Mouse (Mus musculus): ENCODE measurements around the gene Maml2. TPM values are rescaled to one million over a fixed set of nuclear protein-coding genes. Genes with fewer than 3 reads are reported as not detected.

Gene Maml2
- polyA plus RNA-seq, 1 experiment, result 12.3 TPM

DNA sequence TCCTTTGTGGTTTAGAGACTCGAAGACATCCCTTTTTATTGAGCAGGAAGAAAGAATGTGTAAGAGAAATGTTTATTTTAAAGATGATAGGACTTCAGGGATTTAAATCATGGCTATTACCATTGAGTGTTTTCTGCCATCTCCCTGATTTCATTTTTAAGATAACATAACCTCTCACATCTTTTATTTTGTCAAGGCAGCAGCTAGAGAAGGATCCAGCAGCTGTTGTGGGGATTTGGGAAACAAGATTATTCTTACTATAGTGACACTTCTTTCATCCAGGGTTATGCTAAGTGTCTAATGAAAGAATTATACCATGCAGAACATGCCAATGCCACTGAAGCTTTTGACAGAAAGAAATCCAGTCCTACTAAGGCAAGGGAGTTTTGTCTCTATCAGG is 193.3 kb downstream of the Maml2 start:
- WGBS, result 82% methylated on average over 1 of the region's 1 CpGs
- TF ChIP-seq CTCF (IDR thresholded peaks at IDR 0.05; ENCODE audit: borderline replicate concordance, insufficient read depth, low read depth, low read length) (no peak), POLR2A (IDR thresholded peaks at IDR 0.05; ENCODE audit: borderline replicate concordance, insufficient read depth, low read length) (no peak)

DNA sequence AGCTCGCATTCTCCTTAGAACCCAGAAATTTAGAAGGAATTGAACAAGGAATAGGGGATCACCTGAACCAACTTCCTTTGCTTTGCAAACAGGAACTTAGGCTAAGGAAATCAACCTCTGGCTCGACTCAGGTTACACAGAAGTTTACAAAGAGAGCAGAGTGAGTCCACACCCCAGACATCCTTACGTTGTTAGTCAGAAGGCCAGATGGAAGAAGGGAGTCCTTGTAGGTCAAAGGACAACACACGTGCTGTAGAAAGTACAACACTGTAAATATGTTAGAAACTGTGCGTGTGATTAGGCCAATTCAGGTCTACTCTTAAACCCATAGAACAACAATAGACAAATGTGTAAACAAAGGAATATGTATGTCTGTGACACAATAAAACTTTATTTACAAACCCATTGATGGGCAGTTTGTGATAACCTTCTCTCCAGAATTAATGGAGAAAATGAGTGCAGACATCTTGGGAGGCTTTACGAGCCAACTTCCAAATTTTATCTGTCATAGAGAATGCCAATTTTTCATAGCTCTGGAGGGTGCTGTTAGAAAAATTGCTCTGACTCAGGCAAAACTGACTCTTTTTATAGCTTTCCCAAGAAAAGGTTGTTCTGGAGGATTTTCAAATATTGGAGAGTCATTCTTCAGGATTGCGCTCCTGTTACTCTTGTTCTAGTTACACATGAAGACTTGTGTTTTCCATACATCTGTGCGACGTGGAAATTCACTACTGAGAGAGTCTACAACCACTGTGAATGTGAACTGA is 194.3 kb downstream of the Maml2 start:
- DNase-seq, result no peak
- H3K4me3 ChIP-seq (replicated peaks; ENCODE audit: insufficient read depth, low read depth, low read length), result no peak overlapping the region
- no peak overlapping the region for H3K27ac ChIP-seq (ENCODE audit: insufficient read depth, low read length)
- no peaks in the 10 kb centered on the region for H3K27me3 ChIP-seq (ENCODE audit: control insufficient read depth, insufficient read depth, low read length)
- WGBS, result 84% methylated on average over 9 of the region's 9 CpGs
- TF ChIP-seq POLR2A (IDR thresholded peaks at IDR 0.05; ENCODE audit: borderline replicate concordance, insufficient read depth, low read length), result no peak
- no peak for TF ChIP-seq CTCF (IDR thresholded peaks at IDR 0.05; ENCODE audit: borderline replicate concordance, insufficient read depth, low read depth, low read length)
- H3K4me1 ChIP-seq (ENCODE audit: control insufficient read depth, insufficient read depth, low read length), result peaks cover 3% of the 10 kb centered on the region

More for the DNA sequence above, 193.3 kb downstream of the Maml2 start:
- H3K4me3 ChIP-seq (replicated peaks; ENCODE audit: insufficient read depth, low read depth, low read length), result no peak overlapping the region
- H3K27me3 ChIP-seq (ENCODE audit: control insufficient read depth, insufficient read depth, low read length), result no peaks in the 10 kb centered on the region
- peaks cover 3% of the 10 kb centered on the region for H3K4me1 ChIP-seq (ENCODE audit: control insufficient read depth, insufficient read depth, low read length)
- H3K27ac ChIP-seq (ENCODE audit: insufficient read depth, low read length), result no peak overlapping the region
- DNase-seq, result no peak

DNA sequence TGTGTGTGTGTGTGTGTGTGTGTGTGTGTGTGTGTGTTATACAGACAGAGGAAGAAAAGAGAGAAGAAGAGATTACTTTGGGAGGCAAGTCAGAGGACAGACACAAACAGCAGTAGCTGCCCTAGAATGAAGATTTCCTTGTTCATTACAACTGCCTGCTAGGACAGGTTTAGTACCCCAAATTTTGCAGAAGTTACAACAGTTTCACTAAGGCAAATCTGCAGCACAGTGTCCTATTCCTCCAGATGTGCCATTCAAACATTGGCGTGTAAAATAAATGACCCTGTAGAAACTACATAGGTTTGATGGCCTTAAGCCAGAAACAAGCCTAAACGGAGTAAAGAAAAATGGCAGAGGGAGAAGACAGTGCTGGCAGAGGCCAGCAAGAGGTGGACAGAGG is 195.1 kb downstream of the Maml2 start:
- WGBS, result 34% methylated on average over 2 of the region's 2 CpGs
- no peak overlapping the region for H3K27ac ChIP-seq (ENCODE audit: insufficient read depth, low read length)
- H3K4me3 ChIP-seq (replicated peaks; ENCODE audit: insufficient read depth, low read depth, low read length), result no peak overlapping the region
- DNase-seq, result no peak
- peaks cover 3% of the 10 kb centered on the region for H3K4me1 ChIP-seq (ENCODE audit: control insufficient read depth, insufficient read depth, low read length)
- TF ChIP-seq CTCF (IDR thresholded peaks at IDR 0.05; ENCODE audit: borderline replicate concordance, insufficient read depth, low read depth, low read length) (no peak), POLR2A (IDR thresholded peaks at IDR 0.05; ENCODE audit: borderline replicate concordance, insufficient read depth, low read length) (no peak)
- H3K27me3 ChIP-seq (ENCODE audit: control insufficient read depth, insufficient read depth, low read length), result no peaks in the 10 kb centered on the region

DNA sequence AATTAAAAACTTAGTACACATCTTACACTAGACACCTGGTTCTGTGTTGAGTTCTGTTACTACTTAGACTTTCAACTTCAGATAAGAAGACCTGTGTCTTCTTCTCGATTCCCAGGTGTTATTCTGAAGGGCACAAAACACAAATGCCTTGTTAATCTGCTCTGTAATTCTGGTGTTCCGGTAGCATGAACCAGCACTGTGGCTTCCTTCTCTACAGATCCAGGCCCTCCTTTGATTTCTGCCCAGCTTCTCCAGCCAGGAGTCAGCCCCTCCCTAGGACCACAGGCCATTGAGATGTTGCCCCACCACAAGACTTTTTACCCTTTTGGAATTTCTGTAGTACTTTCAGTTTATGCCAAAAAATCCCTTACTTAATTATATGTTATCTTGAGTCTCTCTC is 196.0 kb downstream of the Maml2 start:
- WGBS, result 84% methylated on average over 2 of the region's 2 CpGs
- Histone ChIP-seq H3K4me3 (replicated peaks; ENCODE audit: insufficient read depth, low read depth, low read length) (no peak overlapping the region), H3K27ac (ENCODE audit: insufficient read depth, low read length) (no peak overlapping the region), H3K4me1 (ENCODE audit: control insufficient read depth, insufficient read depth, low read length) (peaks cover 3% of the 10 kb centered on the region), H3K27me3 (ENCODE audit: control insufficient read depth, insufficient read depth, low read length) (no peaks in the 10 kb centered on the region)
- DNase-seq, result no peak
- no peak for TF ChIP-seq POLR2A (IDR thresholded peaks at IDR 0.05; ENCODE audit: borderline replicate concordance, insufficient read depth, low read length)
- no peak for TF ChIP-seq CTCF (IDR thresholded peaks at IDR 0.05; ENCODE audit: borderline replicate concordance, insufficient read depth, low read depth, low read length)

DNA sequence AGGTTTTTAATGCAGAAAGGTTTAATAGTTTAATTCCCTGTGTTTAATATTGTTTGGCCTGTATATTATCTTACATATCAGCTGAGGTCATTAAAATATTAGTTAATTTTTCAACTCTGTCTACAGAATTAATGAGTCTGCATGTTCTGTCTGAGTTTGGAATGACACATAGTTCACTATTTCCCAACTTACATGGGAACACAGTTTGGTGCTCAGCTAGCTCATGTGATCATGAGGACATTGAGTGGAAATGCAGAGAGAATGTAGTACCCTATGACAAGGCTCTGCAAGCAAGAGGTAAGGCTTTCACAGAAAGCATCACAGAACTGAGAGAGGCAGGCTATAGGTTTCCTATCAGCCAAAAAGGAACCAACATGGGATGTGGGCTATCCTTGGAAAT is 197.8 kb downstream of the Maml2 start:
- Histone ChIP-seq H3K4me3 (replicated peaks; ENCODE audit: insufficient read depth, low read depth, low read length) (no peak overlapping the region), H3K4me1 (ENCODE audit: control insufficient read depth, insufficient read depth, low read length) (peaks cover 12% of the 10 kb centered on the region), H3K27me3 (ENCODE audit: control insufficient read depth, insufficient read depth, low read length) (no peaks in the 10 kb centered on the region), H3K27ac (ENCODE audit: insufficient read depth, low read length) (no peak overlapping the region)
- no peak for TF ChIP-seq POLR2A (IDR thresholded peaks at IDR 0.05; ENCODE audit: borderline replicate concordance, insufficient read depth, low read length)
- no peak for TF ChIP-seq CTCF (IDR thresholded peaks at IDR 0.05; ENCODE audit: borderline replicate concordance, insufficient read depth, low read depth, low read length)
- no peak for DNase-seq

DNA sequence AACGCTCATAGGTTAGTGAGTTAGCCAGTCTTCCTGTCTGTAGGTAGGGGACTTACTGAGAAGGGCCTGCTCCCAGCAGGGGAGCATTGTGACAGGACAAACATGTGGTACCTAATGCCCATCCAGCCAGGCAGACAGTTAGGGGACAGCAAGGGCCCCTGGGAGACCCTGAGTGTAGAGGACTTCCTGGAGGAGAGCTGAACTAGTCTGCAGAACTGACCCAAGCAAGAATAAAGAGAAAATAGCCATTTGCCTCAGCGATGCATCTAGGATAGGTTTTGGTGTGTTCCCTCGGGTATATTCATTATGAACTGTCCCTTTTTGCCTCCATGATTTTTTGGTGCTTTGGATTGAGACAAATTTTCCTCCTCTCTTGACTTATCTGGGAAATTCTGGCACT is 199.3 kb downstream of the Maml2 start:
- 60% methylated on average over 3 of the region's 3 CpGs for WGBS
- DNase-seq, result no peak
- TF ChIP-seq CTCF (IDR thresholded peaks at IDR 0.05; ENCODE audit: borderline replicate concordance, insufficient read depth, low read depth, low read length), result no peak
- no peak for TF ChIP-seq POLR2A (IDR thresholded peaks at IDR 0.05; ENCODE audit: borderline replicate concordance, insufficient read depth, low read length)
- Histone ChIP-seq H3K4me1 (ENCODE audit: control insufficient read depth, insufficient read depth, low read length) (peaks cover 17% of the 10 kb centered on the region; the same call in 1 of the 2 replicates), H3K27ac (ENCODE audit: insufficient read depth, low read length) (no peak overlapping the region), H3K27me3 (ENCODE audit: control insufficient read depth, insufficient read depth, low read length) (no peaks in the 10 kb centered on the region), H3K4me3 (replicated peaks; ENCODE audit: insufficient read depth, low read depth, low read length) (no peak overlapping the region)

DNA sequence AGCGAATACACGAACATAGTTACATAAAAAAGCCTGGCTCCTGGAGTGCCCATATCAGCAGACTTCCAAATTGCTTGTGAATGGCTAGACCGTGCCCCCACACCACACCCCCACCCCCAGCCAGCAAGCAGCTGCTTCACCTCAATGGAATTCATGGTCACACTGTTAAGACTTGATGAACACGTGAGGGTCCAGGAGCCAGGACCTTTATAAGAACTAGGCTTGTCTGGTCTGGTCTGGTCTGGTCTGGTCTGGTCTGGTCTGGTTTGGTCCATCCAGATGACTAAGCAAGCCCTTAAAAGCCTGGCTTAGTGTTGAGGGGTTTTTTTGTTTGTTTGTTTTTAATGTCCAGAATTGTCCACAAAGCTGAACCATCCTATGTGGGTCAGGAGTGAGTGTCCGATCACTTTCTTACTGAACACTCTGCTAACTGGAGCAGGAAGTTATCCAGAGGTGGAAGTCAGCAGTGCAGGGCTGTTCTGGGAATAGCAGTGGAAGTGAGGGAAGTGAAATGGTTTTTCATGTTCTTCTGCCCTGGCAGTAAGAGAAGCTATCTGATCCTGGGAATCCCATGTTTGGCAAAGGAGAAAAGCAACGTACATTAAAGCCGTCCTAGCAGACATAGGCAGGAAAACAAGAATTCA is 200.1 kb downstream of the Maml2 start:
- Histone ChIP-seq H3K27ac (ENCODE audit: insufficient read depth, low read length) (no peak overlapping the region), H3K4me3 (replicated peaks; ENCODE audit: insufficient read depth, low read depth, low read length) (no peak overlapping the region), H3K27me3 (ENCODE audit: control insufficient read depth, insufficient read depth, low read length) (no peaks in the 10 kb centered on the region), H3K4me1 (ENCODE audit: control insufficient read depth, insufficient read depth, low read length) (peaks cover 17% of the 10 kb centered on the region; the same call in 1 of the 2 replicates)
- no peak for DNase-seq
- TF ChIP-seq POLR2A (IDR thresholded peaks at IDR 0.05; ENCODE audit: borderline replicate concordance, insufficient read depth, low read length) (no peak), CTCF (IDR thresholded peaks at IDR 0.05; ENCODE audit: borderline replicate concordance, insufficient read depth, low read depth, low read length) (no peak)
- 77% methylated on average over 7 of the region's 7 CpGs for WGBS

DNA sequence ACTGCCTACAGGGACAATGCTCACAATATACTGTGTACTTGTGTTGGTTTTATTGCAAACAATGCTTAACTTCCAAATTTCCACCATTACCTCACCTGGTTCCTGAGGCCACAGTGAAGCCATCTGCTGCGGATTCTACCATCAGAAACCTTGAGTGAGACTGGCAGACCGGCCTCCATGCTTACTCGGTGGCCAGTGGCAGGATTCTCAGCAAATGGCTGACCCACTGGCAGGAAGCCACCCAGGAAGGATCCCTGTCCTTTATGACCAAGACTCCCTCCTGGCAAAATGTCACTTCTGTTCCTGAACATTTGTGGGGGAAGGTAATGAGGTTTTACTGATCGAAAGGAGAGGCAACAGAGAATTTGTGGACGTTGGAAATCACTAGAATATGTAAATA is 202.3 kb downstream of the Maml2 start:
- WGBS, result 9% methylated on average over 5 of the region's 5 CpGs
- H3K4me3 ChIP-seq (replicated peaks; ENCODE audit: insufficient read depth, low read depth, low read length), result no peak overlapping the region
- no peaks in the 10 kb centered on the region for H3K27me3 ChIP-seq (ENCODE audit: control insufficient read depth, insufficient read depth, low read length)
- TF ChIP-seq CTCF (IDR thresholded peaks at IDR 0.05; ENCODE audit: borderline replicate concordance, insufficient read depth, low read depth, low read length), result no peak
- no peak for TF ChIP-seq POLR2A (IDR thresholded peaks at IDR 0.05; ENCODE audit: borderline replicate concordance, insufficient read depth, low read length)
- DNase-seq, result peak; percentile 72 to 84
- peaks cover 15% of the 10 kb centered on the region; the same call in 1 of the 2 replicates for H3K4me1 ChIP-seq (ENCODE audit: control insufficient read depth, insufficient read depth, low read length)
- H3K27ac ChIP-seq (ENCODE audit: insufficient read depth, low read length), result peak overlapping the region; percentile 32
